In the genomic region with DNA sequence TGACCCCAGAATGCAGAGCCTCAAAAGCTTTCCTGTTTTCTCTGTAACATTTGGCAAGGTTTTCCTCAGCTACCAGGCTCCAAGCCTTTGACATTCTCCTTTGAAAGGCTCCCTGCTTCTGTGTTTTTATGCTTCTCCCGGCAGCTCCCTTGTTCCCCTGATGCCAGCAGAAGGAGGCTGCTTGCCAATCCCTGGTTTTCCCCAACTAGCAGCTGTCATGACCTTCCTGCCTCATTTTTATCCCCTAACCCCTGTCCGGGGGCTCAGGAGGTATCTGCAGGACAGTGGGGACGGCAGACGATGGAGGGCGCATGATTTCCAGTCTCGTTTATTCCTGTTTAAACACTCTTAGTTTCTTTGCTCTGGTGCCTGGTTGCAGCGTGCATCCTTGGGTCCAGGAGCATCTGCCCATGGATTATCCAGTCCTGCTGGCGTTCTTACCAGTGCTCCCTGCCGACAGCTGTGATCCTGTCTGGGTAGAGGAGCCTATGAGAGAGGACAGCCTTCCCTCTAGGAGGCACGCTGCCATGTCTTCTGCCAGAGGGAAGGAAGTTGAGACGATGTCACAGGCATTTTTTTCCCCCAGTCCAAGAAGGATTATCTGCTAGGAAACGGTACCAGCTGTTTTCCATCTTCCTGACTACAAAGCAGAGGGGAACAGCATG, we compare ENCODE assay signal across 8 mouse cellular contexts.
DNase-seq lines count a peak whose midpoint lies in the region; ATAC-seq and TF ChIP-seq lines count a peak whose summit lies in the region.

No protein-coding gene starts in this region.

- peak overlapping the region; percentile 39 for H3K4me2 ChIP-seq in forebrain, postnatal 0 days (ENCODE audit: low read depth)
- no peak overlapping the region; the same call in 1 of the 2 replicates for H3K4me2 ChIP-seq in liver, embryonic 11.5 days
- H3K4me2 ChIP-seq in neural tube, embryonic 13.5 days, result peak overlapping the region; percentile 22

- peak; percentile 72 for ATAC-seq in forebrain, postnatal 0 days
- no peak for ATAC-seq in liver, embryonic 11.5 days (replicated peaks; ENCODE audit: low FRiP score)
- ATAC-seq in neural tube, embryonic 13.5 days (ENCODE audit: low read depth), result peak; percentile 32
- ATAC-seq in inflammation-experienced regulatory T-cells, adult 6 months, result no peak

- H3K4me1 ChIP-seq in forebrain, postnatal 0 days (ENCODE audit: insufficient read depth), result peaks cover 29% of the 10 kb centered on the region
- H3K4me1 ChIP-seq in liver, embryonic 11.5 days (replicated peaks; ENCODE audit: control insufficient read depth, insufficient read depth, low read length), result peaks cover 6% of the 10 kb centered on the region; the same call in 1 of the 2 replicates
- peaks cover 54% of the 10 kb centered on the region for H3K4me1 ChIP-seq in neural tube, embryonic 13.5 days (replicated peaks)

- no peaks in the 10 kb centered on the region for H3K9me3 ChIP-seq in forebrain, postnatal 0 days (ENCODE audit: low read length)
- no peaks in the 10 kb centered on the region for H3K9me3 ChIP-seq in liver, embryonic 11.5 days (ENCODE audit: control insufficient read depth, low read length)
- H3K9me3 ChIP-seq in neural tube, embryonic 13.5 days, result no peaks in the 10 kb centered on the region

- no peak overlapping the region for H3K4me3 ChIP-seq in forebrain, postnatal 0 days (ENCODE audit: low read depth, low read length)
- no peak overlapping the region for H3K4me3 ChIP-seq in liver, embryonic 11.5 days (ENCODE audit: low read depth, low read length)
- no peak overlapping the region for H3K4me3 ChIP-seq in neural tube, embryonic 13.5 days

- peak overlapping the region; percentile 39 for H3K9ac ChIP-seq in forebrain, postnatal 0 days
- no peak overlapping the region for H3K9ac ChIP-seq in liver, embryonic 11.5 days (ENCODE audit: low read depth, low read length)
- peak overlapping the region; percentile 35 for H3K9ac ChIP-seq in neural tube, embryonic 13.5 days

- DNase-seq in cerebellum, postnatal 25 days, result peak; percentile 20 to 34
- peak; percentile 81 for DNase-seq in forebrain, postnatal 0 days
- DNase-seq in heart, postnatal 14 days, result peak; percentile 71 to 80
- peak; percentile 62 to 73 for DNase-seq in kidney, postnatal 4 days
- peak; percentile 34 for DNase-seq in liver, embryonic 11.5 days (ENCODE audit: low spot score)
- peak; percentile 36 to 53 for DNase-seq in urinary bladder, postnatal 36 days (ENCODE audit: low spot score in 2 of 2)

- no peaks in the 10 kb centered on the region for H3K27me3 ChIP-seq in forebrain, postnatal 0 days (ENCODE audit: insufficient read depth, low read length)
- no peaks in the 10 kb centered on the region for H3K27me3 ChIP-seq in liver, embryonic 11.5 days (replicated peaks; ENCODE audit: control insufficient read depth, insufficient read depth, low read length)
- no peaks in the 10 kb centered on the region for H3K27me3 ChIP-seq in neural tube, embryonic 13.5 days

- H3K36me3 ChIP-seq in forebrain, postnatal 0 days (ENCODE audit: insufficient read depth), result no peaks in the 10 kb centered on the region; the same call in 1 of the 2 replicates
- H3K36me3 ChIP-seq in liver, embryonic 11.5 days (ENCODE audit: control insufficient read depth, insufficient read depth, low read length), result no peaks in the 10 kb centered on the region
- peaks cover 10% of the 10 kb centered on the region for H3K36me3 ChIP-seq in neural tube, embryonic 13.5 days

- 0 out of 2 replicates have a peak, but pooled peaks have one; percentile 2 for TF ChIP-seq CTCF in forebrain, postnatal 0 days (IDR thresholded peaks at IDR 0.05; ENCODE audit: low read depth)

- 4% methylated on average over 12 of the region's 12 CpGs for WGBS in forebrain, postnatal 0 days
- WGBS in liver, embryonic 11.5 days, result 25% methylated on average over 12 of the region's 12 CpGs
- WGBS in neural tube, embryonic 13.5 days, result 24% methylated on average over 12 of the region's 12 CpGs

- peak overlapping the region; percentile 92 for H3K27ac ChIP-seq in forebrain, postnatal 0 days (ENCODE audit: low read depth, low read length)
- H3K27ac ChIP-seq in liver, embryonic 11.5 days (ENCODE audit: low read depth, low read length), result peak overlapping the region; percentile 53; the same call in 1 of the 2 replicates
- peak overlapping the region; percentile 95 for H3K27ac ChIP-seq in neural tube, embryonic 13.5 days (replicated peaks)

- intact Hi-C loops in heart, postnatal 14 days (cut with DNase I), result loop anchor here (5.0 kb wide), 1 partner anchor 120 kb away; no protein-coding TSS in a partner anchor

Comparison
In these comparisons a context has a peak if more than half of its experiments do, and no peak if none do; other contexts are left out.
1. DNase-seq: peak in every context shown above with its lines; median percentile 81 in forebrain, postnatal 0 days; 76 in heart, postnatal 14 days; 68 in kidney, postnatal 4 days; 44 in urinary bladder, postnatal 36 days; 34 in liver, embryonic 11.5 days; 27 in cerebellum, postnatal 25 days.
2. ATAC-seq: peak in forebrain, postnatal 0 days (single experiment) and neural tube, embryonic 13.5 days (single experiment); none in liver, embryonic 11.5 days (single experiment) and inflammation-experienced regulatory T-cells, adult 6 months (single experiment).
3. Peak in every context shown above with its lines, with median percentiles within 50 percentile points of each other: H3K27ac ChIP-seq.